Mouse (Mus musculus): Measurements from ENCODE around the gene Dip2b. TPM values are rescaled to one million over a fixed set of nuclear protein-coding genes. Genes with fewer than 3 reads are reported as not detected.

Gene Dip2b
- total and polyA plus RNA-seq, 2 experiments: 2.0 to 3.1 TPM

DNA sequence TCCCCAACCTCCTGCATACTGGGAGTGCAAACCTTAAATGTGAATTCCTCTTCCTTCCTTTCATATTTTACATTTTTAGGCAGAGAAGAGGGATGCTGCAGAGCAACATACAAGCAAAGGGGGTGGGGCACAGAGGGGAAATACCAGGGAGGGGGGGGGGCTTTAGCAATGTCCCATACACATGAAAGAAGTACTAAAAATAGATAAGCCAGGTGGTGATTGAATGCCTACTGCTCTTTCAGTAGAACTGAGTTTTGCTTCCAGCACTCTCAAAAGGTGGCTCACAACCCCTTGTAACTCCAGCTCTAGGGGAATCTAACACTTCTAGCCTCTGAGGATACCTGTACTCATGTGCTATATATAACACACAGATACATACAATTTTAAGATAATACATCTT, 32.3 kb upstream of the Dip2b start:
- Histone ChIP-seq H3K27ac (replicated peaks; ENCODE audit: insufficient read depth, low read depth, low read length) (no peak overlapping the region), H3K4me1 (ENCODE audit: control insufficient read depth, insufficient read depth, low read length) (no peaks in the 10 kb centered on the region), H3K36me3 (ENCODE audit: control insufficient read depth, insufficient read depth, low read length) (peaks cover 77% of the 10 kb centered on the region), H3K79me2 (ENCODE audit: control insufficient read depth, insufficient read depth, low read length) (0 out of 2 replicates have a peak, but pooled peaks cover 2% of the 10 kb centered on the region), H3K9ac (ENCODE audit: low read depth, low read length) (no peak overlapping the region), H3K27me3 (ENCODE audit: control insufficient read depth, insufficient read depth, low read length) (no peaks in the 10 kb centered on the region), H3K4me3 (ENCODE audit: insufficient read depth, low read depth, low read length) (no peak overlapping the region)
- no peak for DNase-seq (ENCODE audit: extremely low read depth, low read depth, low spot score)
- TF ChIP-seq CTCF (IDR thresholded peaks at IDR 0.05; ENCODE audit: low read depth, low read length) (no peak), POLR2A (IDR thresholded peaks at IDR 0.05; ENCODE audit: extremely low read depth, insufficient read depth, low read length) (no peak)

- no peaks in the 10 kb centered on the region for H3K79me2 ChIP-seq (ENCODE audit: control insufficient read depth, insufficient read depth, low read length)
- no peak overlapping the region for H3K4me3 ChIP-seq (ENCODE audit: insufficient read depth, low read depth, low read length)
- 85% methylated on average over 6 of the region's 6 CpGs for WGBS
- no peak for DNase-seq (ENCODE audit: extremely low read depth, low read depth, low spot score)
- no peak overlapping the region for H3K27ac ChIP-seq (replicated peaks; ENCODE audit: insufficient read depth, low read depth, low read length)
- TF ChIP-seq POLR2A (IDR thresholded peaks at IDR 0.05; ENCODE audit: extremely low read depth, insufficient read depth, low read length) (no peak), CTCF (IDR thresholded peaks at IDR 0.05; ENCODE audit: low read depth, low read length) (no peak)
- no peak overlapping the region for H3K9ac ChIP-seq (ENCODE audit: low read depth, low read length)
- H3K4me1 ChIP-seq (ENCODE audit: control insufficient read depth, insufficient read depth, low read length): no peaks in the 10 kb centered on the region
- H3K27me3 ChIP-seq (ENCODE audit: control insufficient read depth, insufficient read depth, low read length): no peaks in the 10 kb centered on the region
- peaks cover 11% of the 10 kb centered on the region for H3K36me3 ChIP-seq (ENCODE audit: control insufficient read depth, insufficient read depth, low read length)
Measured at GRCm38 (mm10) chr15:100018280-100018899, 20.1 kb upstream of the Dip2b start.

GRCm38 (mm10) chr15:100021175-100021574, 17.3 kb upstream of the Dip2b start:
- H3K9ac ChIP-seq (ENCODE audit: low read depth, low read length): no peak overlapping the region
- H3K4me3 ChIP-seq (ENCODE audit: insufficient read depth, low read depth, low read length): no peak overlapping the region
- H3K4me1 ChIP-seq (ENCODE audit: control insufficient read depth, insufficient read depth, low read length): no peaks in the 10 kb centered on the region
- H3K27me3 ChIP-seq (ENCODE audit: control insufficient read depth, insufficient read depth, low read length): no peaks in the 10 kb centered on the region
- H3K79me2 ChIP-seq (ENCODE audit: control insufficient read depth, insufficient read depth, low read length): no peaks in the 10 kb centered on the region
- H3K36me3 ChIP-seq (ENCODE audit: control insufficient read depth, insufficient read depth, low read length): peaks cover 3% of the 10 kb centered on the region
- no peak for DNase-seq (ENCODE audit: extremely low read depth, low read depth, low spot score)
- H3K27ac ChIP-seq (replicated peaks; ENCODE audit: insufficient read depth, low read depth, low read length): no peak overlapping the region
- 97% methylated on average over 1 of the region's 1 CpGs for WGBS
- no peak for TF ChIP-seq POLR2A (IDR thresholded peaks at IDR 0.05; ENCODE audit: extremely low read depth, insufficient read depth, low read length)
- no peak for TF ChIP-seq CTCF (IDR thresholded peaks at IDR 0.05; ENCODE audit: low read depth, low read length)

GRCm38 (mm10) chr15:100022923-100023322, 15.5 kb upstream of the Dip2b start:
- Histone ChIP-seq H3K4me1 (ENCODE audit: control insufficient read depth, insufficient read depth, low read length) (no peaks in the 10 kb centered on the region), H3K9ac (ENCODE audit: low read depth, low read length) (no peak overlapping the region), H3K27me3 (ENCODE audit: control insufficient read depth, insufficient read depth, low read length) (no peaks in the 10 kb centered on the region), H3K4me3 (ENCODE audit: insufficient read depth, low read depth, low read length) (no peak overlapping the region), H3K36me3 (ENCODE audit: control insufficient read depth, insufficient read depth, low read length) (no peaks in the 10 kb centered on the region), H3K79me2 (ENCODE audit: control insufficient read depth, insufficient read depth, low read length) (no peaks in the 10 kb centered on the region), H3K27ac (replicated peaks; ENCODE audit: insufficient read depth, low read depth, low read length) (no peak overlapping the region)
- WGBS: 23% methylated on average over 5 of the region's 5 CpGs
- DNase-seq (ENCODE audit: extremely low read depth, low read depth, low spot score): peak; percentile 29
- no peak for TF ChIP-seq POLR2A (IDR thresholded peaks at IDR 0.05; ENCODE audit: extremely low read depth, insufficient read depth, low read length)
- peak; percentile 17; the same call in 1 of the 2 replicates for TF ChIP-seq CTCF (IDR thresholded peaks at IDR 0.05; ENCODE audit: low read depth, low read length)

DNA sequence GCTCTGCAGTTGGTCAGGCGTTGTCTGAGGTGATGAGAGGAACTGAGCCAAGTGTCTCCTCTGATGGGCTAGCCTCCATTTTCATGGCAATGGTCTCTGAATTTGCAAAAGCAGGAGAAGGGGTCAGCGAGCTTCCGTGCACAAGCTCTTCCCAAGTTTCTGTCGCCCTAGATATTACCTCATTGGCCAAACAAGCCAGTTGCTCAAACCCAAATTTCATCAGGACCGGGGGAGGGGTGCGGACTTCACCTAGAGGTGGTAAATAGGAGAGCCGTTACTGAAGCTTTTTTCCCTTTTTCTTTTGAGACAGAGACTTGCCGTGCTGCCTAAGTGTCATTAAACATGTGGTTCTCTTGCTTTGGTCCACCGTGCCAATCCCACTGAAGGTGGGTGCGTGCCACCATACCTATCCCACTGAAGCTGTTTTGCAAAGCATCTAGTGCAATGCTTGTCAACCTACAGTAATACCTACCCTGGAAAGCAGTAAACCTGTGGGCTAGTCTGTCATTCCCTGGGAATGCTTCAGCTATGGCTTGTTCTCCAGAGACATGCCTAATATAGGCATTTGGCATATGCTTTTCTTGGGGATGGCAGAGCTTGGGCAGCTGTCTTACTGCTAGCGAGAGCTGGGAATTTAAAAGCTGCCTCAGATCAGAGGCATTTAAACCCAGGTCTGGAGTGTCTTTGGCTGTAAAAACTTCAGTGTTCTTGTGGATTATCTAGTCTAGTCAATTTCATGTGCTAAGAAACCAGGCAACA, 13.2 kb upstream of the Dip2b start:
- Histone ChIP-seq H3K27ac (replicated peaks; ENCODE audit: insufficient read depth, low read depth, low read length) (no peak overlapping the region), H3K4me3 (ENCODE audit: insufficient read depth, low read depth, low read length) (no peak overlapping the region), H3K27me3 (ENCODE audit: control insufficient read depth, insufficient read depth, low read length) (no peaks in the 10 kb centered on the region), H3K4me1 (ENCODE audit: control insufficient read depth, insufficient read depth, low read length) (no peaks in the 10 kb centered on the region), H3K79me2 (ENCODE audit: control insufficient read depth, insufficient read depth, low read length) (no peaks in the 10 kb centered on the region), H3K9ac (ENCODE audit: low read depth, low read length) (no peak overlapping the region), H3K36me3 (ENCODE audit: control insufficient read depth, insufficient read depth, low read length) (no peaks in the 10 kb centered on the region)
- 41% methylated on average over 11 of the region's 11 CpGs for WGBS
- TF ChIP-seq CTCF (IDR thresholded peaks at IDR 0.05; ENCODE audit: low read depth, low read length) (no peak), POLR2A (IDR thresholded peaks at IDR 0.05; ENCODE audit: extremely low read depth, insufficient read depth, low read length) (no peak)
- peak; percentile 73 for DNase-seq (ENCODE audit: extremely low read depth, low read depth, low spot score)

DNA sequence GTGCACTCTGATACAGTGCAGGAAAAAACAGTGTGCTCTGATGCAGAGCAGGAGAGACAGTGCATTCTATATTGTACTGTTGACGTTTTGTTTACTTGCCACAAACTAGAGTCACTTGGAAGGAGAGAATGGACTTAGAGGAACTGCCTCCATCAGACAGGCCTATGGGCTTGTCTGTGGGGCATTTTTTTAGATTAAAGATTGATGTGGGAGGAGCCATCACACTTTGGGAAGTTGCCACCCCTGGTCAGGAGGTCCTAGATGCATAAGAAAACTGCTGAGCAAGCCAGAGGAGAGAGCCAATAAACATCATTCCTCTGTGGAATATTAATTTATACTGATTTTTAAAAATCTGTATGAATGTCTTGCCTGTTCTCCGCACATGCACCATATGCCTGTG, 10.3 kb upstream of the Dip2b start:
- no peak for DNase-seq (ENCODE audit: extremely low read depth, low read depth, low spot score)
- no peaks in the 10 kb centered on the region for H3K27me3 ChIP-seq (ENCODE audit: control insufficient read depth, insufficient read depth, low read length)
- no peak overlapping the region for H3K4me3 ChIP-seq (ENCODE audit: insufficient read depth, low read depth, low read length)
- no peaks in the 10 kb centered on the region for H3K36me3 ChIP-seq (ENCODE audit: control insufficient read depth, insufficient read depth, low read length)
- TF ChIP-seq POLR2A (IDR thresholded peaks at IDR 0.05; ENCODE audit: extremely low read depth, insufficient read depth, low read length) (no peak), CTCF (IDR thresholded peaks at IDR 0.05; ENCODE audit: low read depth, low read length) (no peak)
- WGBS: 83% methylated on average over 2 of the region's 2 CpGs
- no peak overlapping the region for H3K9ac ChIP-seq (ENCODE audit: low read depth, low read length)
- H3K79me2 ChIP-seq (ENCODE audit: control insufficient read depth, insufficient read depth, low read length): no peaks in the 10 kb centered on the region
- no peaks in the 10 kb centered on the region for H3K4me1 ChIP-seq (ENCODE audit: control insufficient read depth, insufficient read depth, low read length)
- no peak overlapping the region for H3K27ac ChIP-seq (replicated peaks; ENCODE audit: insufficient read depth, low read depth, low read length)
